In the genomic region with DNA sequence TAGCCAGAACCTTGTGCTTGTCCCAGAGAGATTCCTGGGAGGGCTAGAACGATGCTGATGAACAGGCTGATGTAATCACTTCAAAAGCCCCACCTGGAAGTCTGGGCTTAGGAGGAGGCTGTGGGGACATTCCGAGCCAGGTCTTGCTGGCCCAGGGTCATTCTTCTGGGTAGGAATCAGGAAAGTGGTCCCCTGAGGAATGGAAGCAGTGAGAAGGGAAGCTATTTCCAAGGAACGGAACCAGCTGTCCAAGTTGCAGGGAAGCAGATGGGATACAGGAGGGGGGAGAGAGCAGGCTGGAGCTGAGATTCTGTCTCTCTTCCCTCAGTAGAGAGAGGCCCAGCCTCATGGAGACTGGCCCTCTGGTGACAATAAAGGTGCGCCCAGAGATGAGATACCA, we compare ENCODE assay signal across 12 mouse cellular contexts.
DNase-seq lines count a peak whose midpoint lies in the region; ATAC-seq lines count a peak whose summit lies in the region.
"Had no signal": no experiment of that assay in that cellular context is flagged by ENCODE, and none has a peak within 500 bp of the region (broad histone marks: within the 10 kb centered on the region; RNA-seq: fewer than 3 reads in every experiment).

No protein-coding gene starts in this region.

- no peak overlapping the region for H3K4me2 ChIP-seq in heart, embryonic 12.5 days
- H3K4me2 ChIP-seq in hindbrain, embryonic 13.5 days, result no peak overlapping the region
- H3K4me2 ChIP-seq in intestine, embryonic 16.5 days (ENCODE audit: low read depth, low read length), result no peak overlapping the region
- H3K4me2 ChIP-seq: hindbrain, embryonic 14.5 days; lung, embryonic 14.5 days had no signal

- H3K9ac ChIP-seq in heart, embryonic 12.5 days, result no peak overlapping the region
- no peak overlapping the region for H3K9ac ChIP-seq in hindbrain, embryonic 13.5 days
- H3K9ac ChIP-seq in intestine, embryonic 16.5 days (ENCODE audit: low read depth, low read length), result no peak overlapping the region; the same call in 1 of the 2 replicates
- H3K9ac ChIP-seq: hindbrain, embryonic 14.5 days; lung, embryonic 14.5 days had no signal

- H3K4me1 ChIP-seq in heart, embryonic 12.5 days (replicated peaks), result no peaks in the 10 kb centered on the region
- no peaks in the 10 kb centered on the region for H3K4me1 ChIP-seq in hindbrain, embryonic 13.5 days (replicated peaks)
- H3K4me1 ChIP-seq in intestine, embryonic 16.5 days (ENCODE audit: control insufficient read depth, insufficient read depth, low read length), result no peaks in the 10 kb centered on the region

- 75% methylated on average over 4 of the region's 4 CpGs for WGBS in heart, embryonic 12.5 days
- WGBS in hindbrain, embryonic 13.5 days, result 59% methylated on average over 4 of the region's 4 CpGs
- 69% methylated on average over 4 of the region's 4 CpGs for WGBS in intestine, embryonic 16.5 days

- peak; percentile 48 to 72 for DNase-seq in heart, adult 18-20 months
- peak; percentile 28 for DNase-seq in right cerebral cortex, postnatal 25 days
- no peak for DNase-seq in right cerebral cortex, adult 18-20 months
- DNase-seq in heart, adult 9 months (ENCODE audit: low spot score in 2 of 2), result peak; percentile 63 to 65
- no peak for DNase-seq in liver
- DNase-seq: lung, embryonic 14.5 days; thymus, adult 2 months had no signal

- no peak overlapping the region for H3K4me3 ChIP-seq in heart, embryonic 12.5 days
- H3K4me3 ChIP-seq in hindbrain, embryonic 13.5 days, result no peak overlapping the region
- H3K4me3 ChIP-seq in intestine, embryonic 16.5 days (ENCODE audit: low read length), result no peak overlapping the region
- H3K4me3 ChIP-seq: myocyte had no signal

- no peaks in the 10 kb centered on the region for H3K9me3 ChIP-seq in heart, embryonic 12.5 days (replicated peaks)
- no peaks in the 10 kb centered on the region for H3K9me3 ChIP-seq in hindbrain, embryonic 13.5 days
- H3K9me3 ChIP-seq in intestine, embryonic 16.5 days (ENCODE audit: control insufficient read depth, low read length), result no peaks in the 10 kb centered on the region

- H3K27ac ChIP-seq in heart, embryonic 12.5 days (ENCODE audit: poor library complexity, severe bottlenecking), result no peak overlapping the region
- no peak overlapping the region for H3K27ac ChIP-seq in hindbrain, embryonic 13.5 days
- no peak overlapping the region for H3K27ac ChIP-seq in intestine, embryonic 16.5 days (ENCODE audit: low read length)
- H3K27ac ChIP-seq: hindbrain, embryonic 14.5 days had no signal

- H3K36me3 ChIP-seq in heart, embryonic 12.5 days, result no peaks in the 10 kb centered on the region
- H3K36me3 ChIP-seq in hindbrain, embryonic 13.5 days, result no peaks in the 10 kb centered on the region
- H3K36me3 ChIP-seq in intestine, embryonic 16.5 days (ENCODE audit: control insufficient read depth, insufficient read depth, low read length), result no peaks in the 10 kb centered on the region

- no peak for ATAC-seq in heart, embryonic 12.5 days (ENCODE audit: insufficient number of reproducible peaks, low FRiP score)
- no peak for ATAC-seq in hindbrain, embryonic 13.5 days (ENCODE audit: low FRiP score)
- no peak for ATAC-seq in intestine, embryonic 16.5 days

- no peaks in the 10 kb centered on the region for H3K27me3 ChIP-seq in heart, embryonic 12.5 days (replicated peaks)
- H3K27me3 ChIP-seq in hindbrain, embryonic 13.5 days, result peaks cover 7% of the 10 kb centered on the region
- no peaks in the 10 kb centered on the region for H3K27me3 ChIP-seq in intestine, embryonic 16.5 days (replicated peaks; ENCODE audit: control insufficient read depth, insufficient read depth, low read length)

Comparison
In these comparisons a context has a peak if more than half of its experiments do, and no peak if none do; other contexts are left out.
1. DNase-seq: peak in heart, adult 18-20 months (2 of 2), right cerebral cortex, postnatal 25 days (single experiment) and heart, adult 9 months (2 of 2); none in right cerebral cortex, adult 18-20 months (single experiment) and liver (single experiment).